Mouse (Mus musculus): Measurements from ENCODE around the gene Gm44965. TPM values are rescaled to one million over a fixed set of nuclear protein-coding genes. Genes with fewer than 3 reads are reported as not detected.
A peak's percentile ranks its signal among the peaks of the same experiment; 100 is the strongest.

Gm44965 gene
- polyA plus RNA-seq, 1 experiment from 2014 or later, result not detected

GRCm38 (mm10) chr6:48627511-48627924, 33.8 kb downstream of the Gm44965 start:
- Histone ChIP-seq H3K4me2 (peak overlapping the region; percentile 67), H3K4me3 (ENCODE audit: low read depth, low read length) (peak overlapping the region; percentile 28), H3K36me3 (ENCODE audit: control insufficient read depth, insufficient read depth, low read length) (no peaks in the 10 kb centered on the region), H3K9me3 (ENCODE audit: control insufficient read depth, low read length) (no peaks in the 10 kb centered on the region), H3K27ac (ENCODE audit: low read depth, low read length) (no peak overlapping the region), H3K27me3 (ENCODE audit: control insufficient read depth, insufficient read depth, low read length) (peaks cover 25% of the 10 kb centered on the region), H3K4me1 (ENCODE audit: control insufficient read depth, insufficient read depth, low read length) (no peaks in the 10 kb centered on the region; the same call in 1 of the 2 replicates), H3K9ac (ENCODE audit: low read length) (no peak overlapping the region)
- DNase-seq (ENCODE audit: low spot score, missing footprints), result no peak
- no peak; the same call in 1 of the 2 replicates for ATAC-seq (ENCODE audit: low FRiP score)
- WGBS, result 11% methylated on average over 7 of the region's 7 CpGs

GRCm38 (mm10) chr6:48628377-48628776, 34.6 kb downstream of the Gm44965 start:
- no peak overlapping the region for H3K4me3 ChIP-seq (ENCODE audit: low read depth, low read length)
- DNase-seq (ENCODE audit: low spot score, missing footprints) (no peak), ATAC-seq (ENCODE audit: low FRiP score) (no peak)
- H3K27me3 ChIP-seq (ENCODE audit: control insufficient read depth, insufficient read depth, low read length), result peaks cover 25% of the 10 kb centered on the region
- H3K27ac ChIP-seq (ENCODE audit: low read depth, low read length), result no peak overlapping the region
- no peaks in the 10 kb centered on the region for H3K9me3 ChIP-seq (ENCODE audit: control insufficient read depth, low read length)
- H3K36me3 ChIP-seq (ENCODE audit: control insufficient read depth, insufficient read depth, low read length), result no peaks in the 10 kb centered on the region
- no peaks in the 10 kb centered on the region; the same call in 1 of the 2 replicates for H3K4me1 ChIP-seq (ENCODE audit: control insufficient read depth, insufficient read depth, low read length)
- WGBS, result 91% methylated on average over 3 of the region's 3 CpGs
- no peak overlapping the region for H3K4me2 ChIP-seq
- no peak overlapping the region for H3K9ac ChIP-seq (ENCODE audit: low read length)

- peak overlapping the region; percentile 36 for H3K4me3 ChIP-seq (ENCODE audit: low read depth, low read length)
- WGBS, result 11% methylated on average over 54 of the region's 54 CpGs
- H3K9me3 ChIP-seq (ENCODE audit: control insufficient read depth, low read length), result no peaks in the 10 kb centered on the region
- H3K27me3 ChIP-seq (ENCODE audit: control insufficient read depth, insufficient read depth, low read length), result peaks cover 25% of the 10 kb centered on the region
- H3K27ac ChIP-seq (ENCODE audit: low read depth, low read length), result no peak overlapping the region
- H3K9ac ChIP-seq (ENCODE audit: low read length), result peak overlapping the region; percentile 51
- peak overlapping the region; percentile 68 for H3K4me2 ChIP-seq
- ATAC-seq (ENCODE audit: low FRiP score), result peak; percentile 59
- no peaks in the 10 kb centered on the region; the same call in 1 of the 2 replicates for H3K4me1 ChIP-seq (ENCODE audit: control insufficient read depth, insufficient read depth, low read length)
- DNase-seq (ENCODE audit: low spot score, missing footprints), result peak; percentile 89
- H3K36me3 ChIP-seq (ENCODE audit: control insufficient read depth, insufficient read depth, low read length), result no peaks in the 10 kb centered on the region
Observed at GRCm38 (mm10) chr6:48628808-48629660, 35.3 kb downstream of the Gm44965 start.

GRCm38 (mm10) chr6:48629661-48630034, 35.9 kb downstream of the Gm44965 start:
- Histone ChIP-seq H3K27ac (ENCODE audit: low read depth, low read length) (no peak overlapping the region), H3K4me3 (ENCODE audit: low read depth, low read length) (peak overlapping the region; percentile 36), H3K27me3 (ENCODE audit: control insufficient read depth, insufficient read depth, low read length) (peaks cover 25% of the 10 kb centered on the region), H3K36me3 (ENCODE audit: control insufficient read depth, insufficient read depth, low read length) (no peaks in the 10 kb centered on the region), H3K9ac (ENCODE audit: low read length) (peak overlapping the region; percentile 51), H3K4me2 (peak overlapping the region; percentile 68), H3K9me3 (ENCODE audit: control insufficient read depth, low read length) (no peaks in the 10 kb centered on the region), H3K4me1 (ENCODE audit: control insufficient read depth, insufficient read depth, low read length) (no peaks in the 10 kb centered on the region; the same call in 1 of the 2 replicates)
- WGBS, result 44% methylated on average over 13 of the region's 13 CpGs
- DNase-seq (ENCODE audit: low spot score, missing footprints), result peak; percentile 91
- peak; percentile 45 for ATAC-seq (ENCODE audit: low FRiP score)

- 92% methylated on average over 8 of the region's 8 CpGs for WGBS
- H3K9me3 ChIP-seq (ENCODE audit: control insufficient read depth, low read length), result no peaks in the 10 kb centered on the region
- H3K27me3 ChIP-seq (ENCODE audit: control insufficient read depth, insufficient read depth, low read length), result peaks cover 25% of the 10 kb centered on the region
- no peaks in the 10 kb centered on the region; the same call in 1 of the 2 replicates for H3K4me1 ChIP-seq (ENCODE audit: control insufficient read depth, insufficient read depth, low read length)
- no peak overlapping the region for H3K27ac ChIP-seq (ENCODE audit: low read depth, low read length)
- no peak overlapping the region for H3K4me2 ChIP-seq
- ATAC-seq (ENCODE audit: low FRiP score), result no peak
- no peak overlapping the region for H3K9ac ChIP-seq (ENCODE audit: low read length)
- no peak overlapping the region for H3K4me3 ChIP-seq (ENCODE audit: low read depth, low read length)
- no peaks in the 10 kb centered on the region for H3K36me3 ChIP-seq (ENCODE audit: control insufficient read depth, insufficient read depth, low read length)
- no peak for DNase-seq (ENCODE audit: low spot score, missing footprints)
Observed at GRCm38 (mm10) chr6:48630831-48631230, 37.1 kb downstream of the Gm44965 start.

- Histone ChIP-seq H3K27me3 (ENCODE audit: control insufficient read depth, insufficient read depth, low read length) (peaks cover 3% of the 10 kb centered on the region; the same call in 1 of the 2 replicates), H3K4me3 (ENCODE audit: low read depth, low read length) (no peak overlapping the region), H3K36me3 (ENCODE audit: control insufficient read depth, insufficient read depth, low read length) (no peaks in the 10 kb centered on the region), H3K27ac (ENCODE audit: low read depth, low read length) (no peak overlapping the region), H3K4me1 (ENCODE audit: control insufficient read depth, insufficient read depth, low read length) (peaks cover 4% of the 10 kb centered on the region; the same call in 1 of the 2 replicates), H3K9me3 (ENCODE audit: control insufficient read depth, low read length) (no peaks in the 10 kb centered on the region), H3K4me2 (no peak overlapping the region), H3K9ac (ENCODE audit: low read length) (no peak overlapping the region)
- DNase-seq (ENCODE audit: low spot score, missing footprints), result no peak
- ATAC-seq (ENCODE audit: low FRiP score), result no peak
- WGBS, result 91% methylated on average over 2 of the region's 2 CpGs
Observed at GRCm38 (mm10) chr6:48635105-48635504, 41.4 kb downstream of the Gm44965 start.

- no peak for DNase-seq (ENCODE audit: low spot score, missing footprints)
- WGBS, result 57% methylated on average over 6 of the region's 6 CpGs
- H3K4me3 ChIP-seq (ENCODE audit: low read depth, low read length), result no peak overlapping the region
- H3K9ac ChIP-seq (ENCODE audit: low read length), result no peak overlapping the region
- H3K27ac ChIP-seq (ENCODE audit: low read depth, low read length), result no peak overlapping the region
- H3K36me3 ChIP-seq (ENCODE audit: control insufficient read depth, insufficient read depth, low read length), result no peaks in the 10 kb centered on the region
- no peak overlapping the region for H3K4me2 ChIP-seq
- no peaks in the 10 kb centered on the region for H3K27me3 ChIP-seq (ENCODE audit: control insufficient read depth, insufficient read depth, low read length)
- H3K4me1 ChIP-seq (ENCODE audit: control insufficient read depth, insufficient read depth, low read length), result peaks cover 4% of the 10 kb centered on the region; the same call in 1 of the 2 replicates
- no peaks in the 10 kb centered on the region for H3K9me3 ChIP-seq (ENCODE audit: control insufficient read depth, low read length)
- no peak for ATAC-seq (ENCODE audit: low FRiP score)
Observed at GRCm38 (mm10) chr6:48636515-48636914, 42.8 kb downstream of the Gm44965 start.

- Histone ChIP-seq H3K4me2 (no peak overlapping the region), H3K27ac (ENCODE audit: low read depth, low read length) (no peak overlapping the region), H3K9me3 (ENCODE audit: control insufficient read depth, low read length) (no peaks in the 10 kb centered on the region), H3K36me3 (ENCODE audit: control insufficient read depth, insufficient read depth, low read length) (no peaks in the 10 kb centered on the region), H3K27me3 (ENCODE audit: control insufficient read depth, insufficient read depth, low read length) (no peaks in the 10 kb centered on the region), H3K9ac (ENCODE audit: low read length) (no peak overlapping the region), H3K4me3 (ENCODE audit: low read depth, low read length) (no peak overlapping the region), H3K4me1 (ENCODE audit: control insufficient read depth, insufficient read depth, low read length) (peaks cover 4% of the 10 kb centered on the region; the same call in 1 of the 2 replicates)
- 70% methylated on average over 6 of the region's 6 CpGs for WGBS
- ATAC-seq (ENCODE audit: low FRiP score) (no peak), DNase-seq (ENCODE audit: low spot score, missing footprints) (no peak)
Observed at GRCm38 (mm10) chr6:48637811-48638500, 44.2 kb downstream of the Gm44965 start.

- Histone ChIP-seq H3K9ac (ENCODE audit: low read length) (no peak overlapping the region), H3K4me2 (no peak overlapping the region), H3K4me1 (ENCODE audit: control insufficient read depth, insufficient read depth, low read length) (peaks cover 4% of the 10 kb centered on the region; the same call in 1 of the 2 replicates), H3K9me3 (ENCODE audit: control insufficient read depth, low read length) (no peaks in the 10 kb centered on the region), H3K27ac (ENCODE audit: low read depth, low read length) (no peak overlapping the region), H3K27me3 (ENCODE audit: control insufficient read depth, insufficient read depth, low read length) (no peaks in the 10 kb centered on the region), H3K36me3 (ENCODE audit: control insufficient read depth, insufficient read depth, low read length) (no peaks in the 10 kb centered on the region), H3K4me3 (ENCODE audit: low read depth, low read length) (no peak overlapping the region)
- no peak for DNase-seq (ENCODE audit: low spot score, missing footprints)
- WGBS, result 82% methylated on average over 2 of the region's 2 CpGs
- no peak for ATAC-seq (ENCODE audit: low FRiP score)
Observed at GRCm38 (mm10) chr6:48638553-48638952, 44.8 kb downstream of the Gm44965 start.

All from midbrain, embryonic 11.5 days (tissue).